Mouse (Mus musculus): ENCODE measurements around the gene Klrg2. TPM values are rescaled to one million over a fixed set of nuclear protein-coding genes. Genes with fewer than 3 reads are reported as not detected.

Gene Klrg2
- polyA plus RNA-seq, 3 experiments from 2014 or later: not detected

GRCm38 (mm10) chr6:38627486-38627885, 9.6 kb downstream of the Klrg2 start:
- ATAC-seq: no peak

- no peak for ATAC-seq
These were observed 10.0 kb downstream of the Klrg2 start for GRCm38 (mm10) chr6:38627081-38627480.

GRCm38 (mm10) chr6:38626086-38626485, 11.0 kb downstream of the Klrg2 start:
- ATAC-seq: no peak

GRCm38 (mm10) chr6:38624439-38624838, 12.6 kb downstream of the Klrg2 start:
- no peak for ATAC-seq

- no peak for ATAC-seq
These were observed 13.6 kb downstream of the Klrg2 start for GRCm38 (mm10) chr6:38623457-38623856.

GRCm38 (mm10) chr6:38622406-38622805, 14.6 kb downstream of the Klrg2 start:
- no peak for ATAC-seq

GRCm38 (mm10) chr6:38609892-38610291, 27.1 kb downstream of the Klrg2 start:
- ATAC-seq: no peak

- ATAC-seq: no peak
These were observed 39.6 kb downstream of the Klrg2 start for GRCm38 (mm10) chr6:38597481-38597880.

- peak; percentile 77 for ATAC-seq
These were observed 55.3 kb downstream of the Klrg2 start for GRCm38 (mm10) chr6:38581711-38582110.

GRCm38 (mm10) chr6:38580112-38580857, 56.8 kb downstream of the Klrg2 start:
- ATAC-seq: no peak

GRCm38 (mm10) chr6:38576096-38576495, 60.9 kb downstream of the Klrg2 start:
- no peak for ATAC-seq

Other genes starting within 250 kb of the Klrg2 start
- gene Ubn2, start 203.3 kb downstream of the Klrg2 start, polyA plus RNA-seq (2017; shearing (Covaris generic)): 10 to 100 TPM; 15.1 to 28.9 (median 23.5) TPM
- gene Fmc1, start 103.7 kb downstream of the Klrg2 start, polyA plus RNA-seq (2017; shearing (Covaris generic)): 10 to 100 TPM; 56.4 to 72.0 (median 58.3) TPM
- 100 to 1,000 TPM in 2 of 3 experiments, 10 to 100 TPM in 1; 77.5 to 211 (median 151) TPM for gene Luc7l2, start 85.9 kb downstream of the Klrg2 start, polyA plus RNA-seq (2017; shearing (Covaris generic))
- under 1 TPM in 1 of 3 experiments, not detected in 2; 0.25 TPM for gene Clec2l, start 25.8 kb upstream of the Klrg2 start, polyA plus RNA-seq (2017; shearing (Covaris generic))
- gene Tbxas1, start 238.2 kb upstream of the Klrg2 start, polyA plus RNA-seq (2017; shearing (Covaris generic)): under 1 TPM; 0.21 to 0.37 (median 0.25) TPM
- 10 to 100 TPM; 10.2 to 17.9 (median 17.6) TPM for gene Hipk2, start 238.9 kb upstream of the Klrg2 start, polyA plus RNA-seq (2017; shearing (Covaris generic))

Measured in inflammation-experienced regulatory T-cells, adult 6 months (primary cell).